Mouse (Mus musculus): ENCODE data around the gene Mlec. TPM values are rescaled to one million over a fixed set of nuclear protein-coding genes. Genes with fewer than 3 reads are reported as not detected.

The Mlec gene
- polyA plus RNA-seq, 1 experiment = 60.3 TPM

DNA sequence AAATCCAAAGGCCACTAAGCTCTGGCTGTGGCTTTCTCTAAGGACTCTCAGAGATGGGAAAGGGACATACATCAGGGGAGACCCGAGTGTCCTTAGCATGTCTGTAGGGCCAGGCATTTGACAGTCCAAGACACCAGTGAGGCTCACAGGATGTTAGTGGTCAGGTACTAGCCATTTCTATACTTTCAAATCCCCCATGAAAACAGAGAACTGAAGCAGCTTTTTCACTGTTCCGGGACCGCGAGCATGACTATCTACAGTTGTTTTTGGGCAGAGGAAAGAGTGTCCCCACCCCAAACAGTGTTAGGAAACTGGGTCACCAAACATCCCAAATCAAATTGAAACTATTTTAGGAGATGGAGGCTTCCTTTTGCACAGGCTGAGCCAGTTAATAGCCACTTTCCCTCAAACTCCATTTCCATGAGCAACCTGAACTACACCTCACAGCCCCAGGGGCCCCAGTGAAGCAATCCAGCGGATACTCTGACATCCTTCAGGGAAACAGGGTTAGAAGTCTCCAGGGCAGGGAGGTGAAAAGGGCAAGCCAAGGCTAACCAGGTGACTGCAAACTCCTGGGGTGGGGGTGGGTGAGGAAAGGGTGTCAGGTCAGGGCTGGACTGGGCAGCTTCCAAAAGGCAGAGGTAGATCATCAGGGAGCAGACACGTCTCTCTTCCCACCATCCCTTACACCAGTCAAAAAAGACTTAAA is 24.5 kb downstream of the Mlec start:
- Histone ChIP-seq H3K4me1 (ENCODE audit: control insufficient read depth, insufficient read depth, low read length) (peaks cover 8% of the 10 kb centered on the region), H3K4me3 (ENCODE audit: insufficient read depth, low read length) (no peak overlapping the region; the same call in 1 of the 2 replicates), H3K27ac (ENCODE audit: insufficient read depth, low read depth, low read length) (no peak overlapping the region)
- TF ChIP-seq POLR2A (IDR thresholded peaks at IDR 0.05; ENCODE audit: borderline replicate concordance, low read depth, low read length) = no peak
- no peak for TF ChIP-seq CTCF (IDR thresholded peaks at IDR 0.05; ENCODE audit: low read depth, low read length)

DNA sequence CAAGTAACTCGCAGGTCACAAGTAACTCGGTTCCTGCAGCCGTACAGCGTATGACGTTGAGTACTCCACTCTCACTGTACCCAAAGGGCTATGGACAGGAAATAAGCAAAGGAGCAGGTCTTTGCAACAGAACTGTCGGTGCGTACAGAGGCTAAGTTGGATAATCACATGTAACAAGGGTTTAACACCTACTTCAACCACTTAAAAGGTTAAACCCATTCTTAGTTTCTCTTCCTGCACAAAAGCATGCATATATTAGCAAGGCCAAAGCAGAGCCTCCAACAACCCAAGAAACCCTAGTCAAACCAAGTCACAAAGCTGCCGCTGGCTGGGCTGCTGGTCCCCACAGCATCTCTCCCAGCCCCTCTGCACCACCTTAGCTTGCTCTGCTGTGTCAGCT is 25.5 kb downstream of the Mlec start:
- TF ChIP-seq POLR2A (IDR thresholded peaks at IDR 0.05; ENCODE audit: borderline replicate concordance, low read depth, low read length) = no peak
- TF ChIP-seq CTCF (IDR thresholded peaks at IDR 0.05; ENCODE audit: low read depth, low read length) = no peak
- Histone ChIP-seq H3K4me3 (ENCODE audit: insufficient read depth, low read length) (no peak overlapping the region), H3K27ac (ENCODE audit: insufficient read depth, low read depth, low read length) (no peak overlapping the region), H3K4me1 (ENCODE audit: control insufficient read depth, insufficient read depth, low read length) (peaks cover 6% of the 10 kb centered on the region)

DNA sequence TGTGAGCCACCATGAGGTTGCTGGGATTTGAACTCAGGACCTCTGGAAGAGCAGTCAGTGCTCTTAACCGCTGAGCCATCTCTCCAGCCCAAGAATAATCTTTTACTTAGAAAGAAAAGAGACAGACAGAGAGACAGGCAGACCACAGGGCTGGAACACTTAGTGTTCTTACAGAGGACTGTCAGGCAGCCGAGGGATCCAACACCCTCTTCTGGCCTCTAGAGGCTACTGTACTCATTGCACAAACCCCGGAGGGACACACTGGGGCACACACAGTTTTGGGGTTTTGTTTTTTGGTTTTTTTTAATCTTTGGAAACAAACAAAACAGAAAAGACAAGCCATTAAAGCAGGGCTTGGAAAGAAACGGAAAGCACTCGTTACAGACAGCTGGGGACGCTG is 28.7 kb downstream of the Mlec start:
- Histone ChIP-seq H3K4me1 (ENCODE audit: control insufficient read depth, insufficient read depth, low read length) (peaks cover 15% of the 10 kb centered on the region), H3K4me3 (ENCODE audit: insufficient read depth, low read length) (no peak overlapping the region), H3K27ac (ENCODE audit: insufficient read depth, low read depth, low read length) (no peak overlapping the region)
- TF ChIP-seq CTCF (IDR thresholded peaks at IDR 0.05; ENCODE audit: low read depth, low read length) (no peak), POLR2A (IDR thresholded peaks at IDR 0.05; ENCODE audit: borderline replicate concordance, low read depth, low read length) (no peak)

DNA sequence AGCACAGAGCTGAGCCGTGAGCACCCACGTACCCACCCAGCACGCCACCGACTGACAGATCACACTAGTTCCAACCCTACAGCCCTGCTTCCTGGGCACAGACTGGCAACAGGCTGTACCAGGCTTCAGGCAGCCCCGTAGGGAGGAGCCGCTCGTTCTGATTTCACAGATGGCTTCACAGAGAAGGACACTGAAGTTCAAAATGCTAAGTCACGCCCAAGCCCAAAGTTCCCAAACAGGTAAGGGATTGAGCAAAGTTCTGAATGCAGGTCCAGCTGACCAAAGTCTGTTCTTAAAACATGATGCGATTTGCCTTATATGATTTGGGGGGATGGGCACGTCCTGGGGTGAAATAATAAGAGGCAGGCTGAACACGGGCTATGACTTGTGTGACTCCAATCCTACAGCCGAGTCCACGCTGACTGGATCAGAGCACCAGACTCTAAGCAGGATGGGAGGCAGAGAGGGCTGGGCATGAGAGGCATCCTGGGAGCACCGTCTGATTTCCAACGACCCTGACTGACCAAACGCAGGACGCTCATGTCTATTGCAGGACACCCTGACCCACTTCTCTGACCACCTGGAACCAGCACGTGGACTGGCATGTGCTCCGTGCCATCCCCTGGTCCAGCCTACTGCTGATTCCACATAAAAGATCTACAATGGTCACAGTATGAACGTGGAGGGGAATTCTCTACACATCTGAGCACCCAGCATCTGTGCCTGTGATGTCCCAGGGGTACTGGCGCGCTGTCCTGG is 30.4 kb downstream of the Mlec start:
- TF ChIP-seq CTCF (IDR thresholded peaks at IDR 0.05; ENCODE audit: low read depth, low read length) (no peak), POLR2A (IDR thresholded peaks at IDR 0.05; ENCODE audit: borderline replicate concordance, low read depth, low read length) (no peak)
- H3K4me1 ChIP-seq (ENCODE audit: control insufficient read depth, insufficient read depth, low read length) = peaks cover 12% of the 10 kb centered on the region
- no peak overlapping the region for H3K27ac ChIP-seq (ENCODE audit: insufficient read depth, low read depth, low read length)
- H3K4me3 ChIP-seq (ENCODE audit: insufficient read depth, low read length) = no peak overlapping the region

DNA sequence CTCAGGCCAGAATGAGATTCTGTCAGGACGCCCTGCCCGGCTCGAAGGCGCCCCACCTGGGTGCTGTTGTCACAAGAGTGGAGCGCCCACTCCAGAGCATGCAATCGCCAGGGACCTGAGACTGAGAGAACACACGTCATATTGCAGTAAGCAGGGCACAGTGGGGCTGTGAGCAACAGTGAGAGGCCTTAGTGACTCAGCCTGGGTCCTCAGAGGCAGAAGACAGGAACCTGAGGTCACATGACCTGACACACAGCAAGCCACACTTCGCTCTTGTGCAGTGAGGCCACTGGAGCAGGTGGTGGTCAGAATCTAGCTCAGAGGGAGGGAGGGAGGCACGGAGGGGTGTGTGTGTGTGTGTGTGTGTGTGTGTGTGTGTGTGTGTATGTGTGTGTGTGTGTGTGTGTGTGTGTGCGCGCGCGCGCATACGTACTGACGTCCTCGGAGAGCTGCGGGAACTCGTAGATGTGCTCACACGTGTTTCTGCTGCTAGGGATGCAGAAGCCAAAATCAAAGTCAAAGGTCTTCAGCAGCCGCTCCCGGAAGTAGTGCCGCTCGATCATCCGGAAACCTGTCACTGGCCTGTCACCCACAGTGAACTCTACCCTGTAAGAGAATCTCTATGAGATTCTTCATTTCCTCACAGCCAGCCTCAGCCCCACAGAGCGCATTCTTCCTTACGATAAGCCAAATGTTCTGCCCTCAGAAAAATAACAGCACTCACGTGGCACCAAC is 31.2 kb downstream of the Mlec start:
- Histone ChIP-seq H3K4me3 (ENCODE audit: insufficient read depth, low read length) (no peak overlapping the region), H3K27ac (ENCODE audit: insufficient read depth, low read depth, low read length) (no peak overlapping the region), H3K4me1 (ENCODE audit: control insufficient read depth, insufficient read depth, low read length) (peaks cover 12% of the 10 kb centered on the region)
- TF ChIP-seq CTCF (IDR thresholded peaks at IDR 0.05; ENCODE audit: low read depth, low read length) (no peak), POLR2A (IDR thresholded peaks at IDR 0.05; ENCODE audit: borderline replicate concordance, low read depth, low read length) (no peak)

DNA sequence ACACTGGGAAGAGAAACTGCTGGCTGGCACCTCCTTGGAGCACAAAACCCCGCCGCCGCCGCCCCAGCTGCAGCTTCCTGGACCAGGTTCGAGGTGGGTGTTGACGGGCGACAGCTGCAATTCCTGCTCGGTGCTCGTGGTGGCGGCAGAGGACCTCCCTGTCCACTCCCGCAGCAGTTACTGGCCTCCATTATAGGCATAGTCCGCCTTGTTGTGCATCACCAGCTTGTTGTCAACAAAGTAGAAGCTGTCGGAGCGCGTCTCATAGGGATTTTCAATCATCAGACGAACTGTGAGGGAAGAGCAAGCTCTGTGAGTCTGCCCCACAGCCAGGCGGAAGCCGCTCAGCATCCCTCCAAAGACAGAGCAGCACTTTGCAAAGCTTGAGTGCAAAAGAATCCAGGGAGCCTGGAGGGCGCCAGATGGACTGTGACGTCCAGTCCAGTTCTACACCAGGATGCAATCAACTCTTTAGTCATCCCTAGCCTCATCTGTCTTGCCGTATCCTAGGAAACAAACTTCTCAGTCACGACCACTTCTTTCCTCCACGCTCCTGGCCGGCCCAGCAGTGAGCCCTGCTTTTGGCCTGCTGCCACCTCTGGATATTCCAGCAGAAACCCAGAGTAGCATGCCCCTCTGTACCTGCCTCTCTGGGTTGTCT is 32.6 kb downstream of the Mlec start:
- Histone ChIP-seq H3K4me1 (ENCODE audit: control insufficient read depth, insufficient read depth, low read length) (peaks cover 12% of the 10 kb centered on the region), H3K4me3 (ENCODE audit: insufficient read depth, low read length) (no peak overlapping the region), H3K27ac (ENCODE audit: insufficient read depth, low read depth, low read length) (no peak overlapping the region)
- no peak for TF ChIP-seq POLR2A (IDR thresholded peaks at IDR 0.05; ENCODE audit: borderline replicate concordance, low read depth, low read length)
- TF ChIP-seq CTCF (IDR thresholded peaks at IDR 0.05; ENCODE audit: low read depth, low read length) = peak; percentile 55

DNA sequence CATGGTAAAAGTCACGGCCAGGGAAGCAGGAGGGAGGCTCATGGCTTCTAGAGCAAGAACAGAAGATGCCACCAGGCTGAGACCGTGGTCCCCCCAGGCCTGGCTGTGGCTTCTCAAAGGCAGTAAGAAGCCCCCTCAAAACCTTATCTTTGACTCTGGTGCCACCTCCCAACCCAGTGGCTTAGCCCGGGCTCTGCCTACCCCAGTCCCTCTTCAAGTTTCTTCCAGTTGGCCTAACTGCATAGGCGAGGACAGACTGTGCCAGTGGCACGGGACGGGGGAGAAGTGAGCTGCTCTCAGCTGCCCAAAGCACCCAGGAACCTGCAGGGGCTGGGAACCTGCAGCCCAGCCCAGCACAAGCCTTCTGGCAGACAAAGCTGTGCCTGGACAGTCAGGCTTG is 33.3 kb downstream of the Mlec start:
- TF ChIP-seq POLR2A (IDR thresholded peaks at IDR 0.05; ENCODE audit: borderline replicate concordance, low read depth, low read length) = no peak
- TF ChIP-seq CTCF (IDR thresholded peaks at IDR 0.05; ENCODE audit: low read depth, low read length) = no peak
- Histone ChIP-seq H3K4me1 (ENCODE audit: control insufficient read depth, insufficient read depth, low read length) (peaks cover 12% of the 10 kb centered on the region), H3K27ac (ENCODE audit: insufficient read depth, low read depth, low read length) (no peak overlapping the region), H3K4me3 (ENCODE audit: insufficient read depth, low read length) (no peak overlapping the region)

DNA sequence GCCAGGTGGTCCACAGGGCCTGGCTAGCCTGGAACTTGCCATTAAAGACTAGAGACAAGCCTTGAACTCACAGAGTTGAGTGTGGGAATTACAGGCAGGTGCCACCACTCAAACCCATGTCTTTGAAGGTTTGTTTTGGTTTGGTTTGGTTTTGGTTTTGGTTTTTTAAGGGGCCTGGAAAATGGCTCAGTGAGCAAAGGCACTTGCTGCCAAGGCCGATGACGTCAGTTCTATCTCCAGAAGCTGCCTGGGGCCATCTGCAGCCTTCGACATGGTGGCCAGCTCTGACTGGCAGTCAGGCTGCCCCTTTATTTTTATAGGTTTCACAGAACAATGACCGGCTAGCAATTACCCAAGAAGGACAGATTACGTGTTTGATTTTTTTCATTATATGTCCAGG is 37.0 kb downstream of the Mlec start:
- TF ChIP-seq CTCF (IDR thresholded peaks at IDR 0.05; ENCODE audit: low read depth, low read length) (no peak), POLR2A (IDR thresholded peaks at IDR 0.05; ENCODE audit: borderline replicate concordance, low read depth, low read length) (no peak)
- Histone ChIP-seq H3K27ac (ENCODE audit: insufficient read depth, low read depth, low read length) (no peak overlapping the region), H3K4me3 (ENCODE audit: insufficient read depth, low read length) (no peak overlapping the region), H3K4me1 (ENCODE audit: control insufficient read depth, insufficient read depth, low read length) (peaks cover 7% of the 10 kb centered on the region)

DNA sequence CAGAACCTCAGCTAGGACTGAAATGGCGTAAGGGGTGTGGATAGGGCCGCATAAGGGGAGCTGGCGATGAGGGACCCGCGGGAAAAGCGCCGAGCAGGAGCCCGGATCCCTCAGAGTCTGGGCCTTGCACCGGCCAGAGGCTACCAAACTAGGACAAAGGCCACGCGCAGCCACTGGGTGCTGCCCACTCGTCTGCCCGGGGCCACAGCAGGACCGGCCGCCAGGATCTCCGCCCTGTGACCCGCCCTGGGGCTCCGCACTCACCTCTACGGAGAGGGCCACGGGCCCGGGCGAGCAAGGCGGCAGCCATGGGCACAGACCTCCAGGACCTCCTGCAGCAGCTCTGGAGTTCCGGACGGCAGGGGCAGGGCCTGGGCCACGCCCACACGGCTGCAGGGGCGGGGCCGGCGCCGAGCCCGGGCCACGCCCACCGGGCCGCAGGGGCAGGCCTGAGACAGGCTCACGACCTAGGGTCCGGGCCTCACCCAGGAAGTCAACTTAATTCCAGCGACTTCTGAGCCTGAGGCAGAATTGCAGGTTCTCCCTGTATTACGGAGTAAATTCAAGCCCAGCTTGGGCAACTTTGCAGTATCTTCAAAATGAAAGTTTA is 38.9 kb downstream of the Mlec start, which contains the start of gene Acads:
TSS of gene Acads (minus strand) at position 386 of the 610 bp plus-strand sequence.
- H3K4me3 ChIP-seq (ENCODE audit: insufficient read depth, low read length) = peak within 1 kb of the TSS; percentile 98
- no peak for TF ChIP-seq POLR2A (IDR thresholded peaks at IDR 0.05; ENCODE audit: borderline replicate concordance, low read depth, low read length)
- no peak for TF ChIP-seq CTCF (IDR thresholded peaks at IDR 0.05; ENCODE audit: low read depth, low read length)
- H3K27ac ChIP-seq (ENCODE audit: insufficient read depth, low read depth, low read length) = peak within 1 kb of the TSS; percentile 42
- peaks cover 6% of the 10 kb centered on the region for H3K4me1 ChIP-seq (ENCODE audit: control insufficient read depth, insufficient read depth, low read length)

Measured in bone marrow macrophage, adult 2 months (primary cell).